Mouse (Mus musculus) E14TG2a.4 (cell line): ENCODE results near the gene Serinc3.

ENCODE experiments used
- CTCF ChIP-seq: conservative IDR thresholded peaks from 2 replicates; pipeline ENCODE4 v1.5.1; 2014; ENCODE audit warnings: low read length
- NANOG ChIP-seq: IDR thresholded peaks from 2 replicates; pipeline ENCODE4 v1.6.1; 2014; ENCODE audit warnings: borderline replicate concordance, low read length, mixed read lengths
- POU5F1 ChIP-seq: IDR thresholded peaks from 2 replicates; pipeline ENCODE4 v1.6.1; 2014; ENCODE audit warnings: low read length, borderline replicate concordance

DNA sequence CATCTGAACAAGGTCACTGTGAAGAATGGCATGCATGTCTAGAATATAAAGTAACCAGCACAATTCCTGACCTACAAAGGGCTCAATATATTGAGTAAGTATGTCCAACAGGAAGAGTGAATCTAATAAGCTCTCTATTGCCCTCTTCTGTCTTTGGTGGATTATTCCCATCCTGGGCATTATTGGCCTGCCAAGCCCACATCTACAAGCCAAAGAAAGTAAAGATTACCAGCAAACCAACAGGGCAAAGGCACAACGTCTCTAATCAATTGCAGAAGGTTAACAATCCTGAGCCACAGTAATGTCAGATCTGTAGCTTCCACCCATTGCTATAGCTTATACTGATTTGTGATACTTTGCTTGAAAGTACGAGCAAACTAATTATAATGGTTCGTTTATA lies 4.4 kb downstream of the Serinc3 start:
- TF ChIP-seq CTCF = no peak
- TF ChIP-seq NANOG = no peak
- TF ChIP-seq POU5F1 = no peak
